Mouse (Mus musculus) embryonic facial prominence, embryonic 15.5 days (tissue): ENCODE measurements at regions not wholly inside any gene's neighbourhood (a gene's known extent, or its start where the extent isn't known, plus 50 kb on each side); places are given as distances from the start of the nearest gene placed in this dataset.

Source experiments
- ATAC-seq: fragments of 200-750 bp; cut with Nextera tagmentation; 2 replicates; pipeline ENCODE4 v1.8.0; 2017; ENCODE audit warnings: low read depth, moderate TSS enrichment; ENCODE audit not compliant: insufficient number of reproducible peaks, low FRiP score, low TSS enrichment
- H3K27ac ChIP-seq: fragments of 300-500 bp; sonication (generic); replicated peaks from 2 replicates; pipeline ENCODE4 v1.5.1; 2015; ENCODE audit warnings: mild to moderate bottlenecking, inconsistent platforms
- H3K27me3 ChIP-seq: fragments of 300-500 bp; sonication (generic); 2 replicates; pipeline ENCODE4 v1.6.1; 2015; ENCODE audit warnings: inconsistent platforms
- H3K36me3 ChIP-seq: fragments of 300-500 bp; sonication (generic); 2 replicates; pipeline ENCODE4 v1.6.1; 2015; ENCODE audit warnings: mild to moderate bottlenecking, inconsistent platforms
- H3K4me1 ChIP-seq: fragments of 300-500 bp; sonication (generic); 2 replicates; pipeline ENCODE4 v1.6.1; 2015; ENCODE audit warnings: inconsistent platforms
- H3K4me2 ChIP-seq: fragments of 300-500 bp; sonication (generic); replicated peaks from 2 replicates; pipeline ENCODE4 v1.6.1; 2015; ENCODE audit warnings: mild to moderate bottlenecking, inconsistent platforms
- H3K4me3 ChIP-seq: fragments of 300-500 bp; sonication (generic); replicated peaks from 2 replicates; pipeline ENCODE4 v1.5.1; 2015; ENCODE audit warnings: mild to moderate bottlenecking, inconsistent platforms
- H3K9ac ChIP-seq: fragments of 300-500 bp; sonication (generic); 2 replicates; pipeline ENCODE4 v1.6.1; 2015; ENCODE audit warnings: inconsistent platforms
- H3K9me3 ChIP-seq: fragments of 300-500 bp; sonication (generic); replicated peaks from 2 replicates; pipeline ENCODE4 v1.6.1; 2016; ENCODE audit warnings: inconsistent platforms
- WGBS: fragments of 180-500 bp; shearing (Covaris S2); methylation state at CpG from one replicate; pipeline ENCODE4 v1.1.7; 2015; 5-methylcytosine and 5-hydroxymethylcytosine counted together

GRCm38 (mm10) chr9:33356621-33357020 is 720.6 kb downstream of the Ets1 start:
- Histone ChIP-seq H3K4me1 (no peaks in the 10 kb centered on the region), H3K36me3 (no peaks in the 10 kb centered on the region), H3K27ac (no peak overlapping the region), H3K9ac (no peak overlapping the region), H3K4me3 (no peak overlapping the region), H3K4me2 (no peak overlapping the region), H3K27me3 (no peaks in the 10 kb centered on the region), H3K9me3 (no peaks in the 10 kb centered on the region)
- 83% methylated on average over 2 of the region's 2 CpGs for WGBS
- no peak for ATAC-seq

GRCm38 (mm10) chr9:33360966-33361365 is 724.9 kb downstream of the Ets1 start:
- Histone ChIP-seq H3K36me3 (no peaks in the 10 kb centered on the region), H3K4me2 (no peak overlapping the region), H3K4me1 (no peaks in the 10 kb centered on the region), H3K27ac (no peak overlapping the region), H3K27me3 (no peaks in the 10 kb centered on the region), H3K4me3 (no peak overlapping the region), H3K9me3 (no peaks in the 10 kb centered on the region), H3K9ac (no peak overlapping the region)
- 71% methylated on average over 5 of the region's 5 CpGs for WGBS
- no peak for ATAC-seq

- ATAC-seq, result no peak
- Histone ChIP-seq H3K9ac (no peak overlapping the region), H3K36me3 (no peaks in the 10 kb centered on the region), H3K27me3 (no peaks in the 10 kb centered on the region), H3K4me3 (no peak overlapping the region), H3K27ac (no peak overlapping the region), H3K9me3 (no peaks in the 10 kb centered on the region), H3K4me2 (no peak overlapping the region), H3K4me1 (no peaks in the 10 kb centered on the region)
Observed at GRCm38 (mm10) chr9:33389170-33389569, 753.1 kb downstream of the Ets1 start.

- Histone ChIP-seq H3K27me3 (no peaks in the 10 kb centered on the region), H3K4me1 (no peaks in the 10 kb centered on the region), H3K9me3 (no peaks in the 10 kb centered on the region), H3K4me2 (no peak overlapping the region), H3K27ac (no peak overlapping the region), H3K36me3 (no peaks in the 10 kb centered on the region), H3K4me3 (no peak overlapping the region), H3K9ac (no peak overlapping the region)
- 85% methylated on average over 4 of the region's 4 CpGs for WGBS
- no peak for ATAC-seq
Observed at GRCm38 (mm10) chr9:33404691-33405090, 768.7 kb downstream of the Ets1 start.

- H3K4me2 ChIP-seq, result no peak overlapping the region
- H3K9ac ChIP-seq, result no peak overlapping the region
- H3K4me1 ChIP-seq, result no peaks in the 10 kb centered on the region
- no peaks in the 10 kb centered on the region for H3K9me3 ChIP-seq
- H3K27me3 ChIP-seq, result no peaks in the 10 kb centered on the region
- ATAC-seq, result no peak
- H3K4me3 ChIP-seq, result no peak overlapping the region
- no peaks in the 10 kb centered on the region for H3K36me3 ChIP-seq
- H3K27ac ChIP-seq, result no peak overlapping the region
- 81% methylated on average over 2 of the region's 2 CpGs for WGBS
Observed at GRCm38 (mm10) chr9:33407517-33407916, 771.5 kb downstream of the Ets1 start.

GRCm38 (mm10) chr9:33423781-33424180 is 787.8 kb downstream of the Ets1 start:
- ATAC-seq, result no peak
- no peak overlapping the region for H3K27ac ChIP-seq
- H3K4me3 ChIP-seq, result no peak overlapping the region
- no peak overlapping the region for H3K9ac ChIP-seq
- H3K27me3 ChIP-seq, result no peaks in the 10 kb centered on the region
- H3K4me1 ChIP-seq, result no peaks in the 10 kb centered on the region
- no peaks in the 10 kb centered on the region for H3K36me3 ChIP-seq
- no peaks in the 10 kb centered on the region for H3K9me3 ChIP-seq
- WGBS, result 43% methylated on average over 2 of the region's 2 CpGs
- H3K4me2 ChIP-seq, result no peak overlapping the region

- Histone ChIP-seq H3K36me3 (no peaks in the 10 kb centered on the region), H3K27ac (no peak overlapping the region), H3K4me1 (no peaks in the 10 kb centered on the region), H3K4me3 (no peak overlapping the region), H3K4me2 (no peak overlapping the region), H3K27me3 (no peaks in the 10 kb centered on the region), H3K9ac (no peak overlapping the region), H3K9me3 (no peaks in the 10 kb centered on the region)
- 81% methylated on average over 4 of the region's 4 CpGs for WGBS
- no peak for ATAC-seq
Observed at GRCm38 (mm10) chr9:33436459-33436858, 800.4 kb downstream of the Ets1 start.

GRCm38 (mm10) chr9:33442266-33442665 is 806.2 kb downstream of the Ets1 start:
- Histone ChIP-seq H3K27ac (no peak overlapping the region), H3K36me3 (no peaks in the 10 kb centered on the region), H3K9me3 (no peaks in the 10 kb centered on the region), H3K4me3 (no peak overlapping the region), H3K4me1 (no peaks in the 10 kb centered on the region), H3K27me3 (no peaks in the 10 kb centered on the region), H3K9ac (no peak overlapping the region), H3K4me2 (no peak overlapping the region)
- 60% methylated on average over 5 of the region's 5 CpGs for WGBS
- ATAC-seq, result no peak

GRCm38 (mm10) chr9:33445902-33446301 is 809.9 kb downstream of the Ets1 start:
- H3K27me3 ChIP-seq, result no peaks in the 10 kb centered on the region

GRCm38 (mm10) chr9:33475106-33475505 is 839.1 kb downstream of the Ets1 start:
- Histone ChIP-seq H3K27me3 (no peaks in the 10 kb centered on the region), H3K27ac (no peak overlapping the region), H3K9ac (no peak overlapping the region), H3K4me1 (no peaks in the 10 kb centered on the region), H3K9me3 (no peaks in the 10 kb centered on the region), H3K4me3 (no peak overlapping the region), H3K36me3 (no peaks in the 10 kb centered on the region), H3K4me2 (no peak overlapping the region)
- ATAC-seq, result no peak
- 70% methylated on average over 2 of the region's 2 CpGs for WGBS

More at GRCm38 (mm10) chr9:33445902-33446301, 809.9 kb downstream of the Ets1 start:
- no peaks in the 10 kb centered on the region for H3K36me3 ChIP-seq
- no peak overlapping the region for H3K9ac ChIP-seq
- no peak for ATAC-seq
- H3K27ac ChIP-seq, result no peak overlapping the region
- no peaks in the 10 kb centered on the region for H3K4me1 ChIP-seq
- H3K4me2 ChIP-seq, result no peak overlapping the region
- 57% methylated on average over 1 of the region's 1 CpGs for WGBS
- H3K4me3 ChIP-seq, result no peak overlapping the region
- H3K9me3 ChIP-seq, result no peaks in the 10 kb centered on the region

- Histone ChIP-seq H3K4me2 (no peak overlapping the region), H3K9ac (no peak overlapping the region), H3K9me3 (no peaks in the 10 kb centered on the region), H3K4me1 (no peaks in the 10 kb centered on the region), H3K27ac (no peak overlapping the region), H3K4me3 (no peak overlapping the region), H3K27me3 (no peaks in the 10 kb centered on the region), H3K36me3 (no peaks in the 10 kb centered on the region)
- 46% methylated on average over 5 of the region's 5 CpGs for WGBS
- ATAC-seq, result no peak
Observed at GRCm38 (mm10) chr9:33482845-33483540, 847.0 kb downstream of the Ets1 start.

- 83% methylated on average over 2 of the region's 2 CpGs for WGBS
- no peak for ATAC-seq
- Histone ChIP-seq H3K36me3 (no peaks in the 10 kb centered on the region), H3K9me3 (no peaks in the 10 kb centered on the region), H3K4me2 (no peak overlapping the region), H3K27me3 (no peaks in the 10 kb centered on the region), H3K9ac (no peak overlapping the region), H3K4me3 (no peak overlapping the region), H3K27ac (no peak overlapping the region), H3K4me1 (no peaks in the 10 kb centered on the region)
Observed at GRCm38 (mm10) chr9:33483541-33483846, 847.5 kb downstream of the Ets1 start.
